Mouse (Mus musculus): ENCODE data around the gene Elp5. TPM values are rescaled to one million over a fixed set of nuclear protein-coding genes. Genes with fewer than 3 reads are reported as not detected.

The Elp5 gene
- polyA plus RNA-seq, 1 experiment from 2014 or later: 162 TPM

- ATAC-seq (ENCODE audit: low FRiP score, low TSS enrichment): no peak
- WGBS: 93% methylated on average over 17 of the region's 17 CpGs
- H3K27me3 ChIP-seq (ENCODE audit: control insufficient read depth, insufficient read depth, low read length): peaks cover 28% of the 10 kb centered on the region
Observed at GRCm38 (mm10) chr11:69939731-69940130, 42.6 kb downstream of the Elp5 start.

GRCm38 (mm10) chr11:69939181-69939580 lies 43.1 kb downstream of the Elp5 start:
- no peak for ATAC-seq (ENCODE audit: low FRiP score, low TSS enrichment)
- peaks cover 28% of the 10 kb centered on the region for H3K27me3 ChIP-seq (ENCODE audit: control insufficient read depth, insufficient read depth, low read length)

More at GRCm38 (mm10) chr11:69939731-69940130, 42.6 kb downstream of the Elp5 start:
- Histone ChIP-seq H3K4me3 (replicated peaks; ENCODE audit: low read depth, low read length) (no peak overlapping the region), H3K4me2 (ENCODE audit: low read length) (no peak overlapping the region), H3K27ac (replicated peaks; ENCODE audit: low read depth, low read length) (no peak overlapping the region), H3K9me3 (ENCODE audit: control insufficient read depth, low read length) (no peaks in the 10 kb centered on the region), H3K36me3 (ENCODE audit: control insufficient read depth, insufficient read depth, low read length) (no peaks in the 10 kb centered on the region), H3K4me1 (ENCODE audit: control insufficient read depth, insufficient read depth, low read length) (peaks cover 6% of the 10 kb centered on the region; the same call in 1 of the 2 replicates), H3K9ac (replicated peaks; ENCODE audit: low read length) (no peak overlapping the region)
- no peak for DNase-seq

GRCm38 (mm10) chr11:69938401-69938979 lies 43.8 kb downstream of the Elp5 start:
- WGBS: 26% methylated on average over 9 of the region's 9 CpGs
- H3K4me1 ChIP-seq (ENCODE audit: control insufficient read depth, insufficient read depth, low read length): peaks cover 6% of the 10 kb centered on the region; the same call in 1 of the 2 replicates
- no peak overlapping the region for H3K4me3 ChIP-seq (replicated peaks; ENCODE audit: low read depth, low read length)
- H3K27ac ChIP-seq (replicated peaks; ENCODE audit: low read depth, low read length): no peak overlapping the region
- no peak overlapping the region for H3K9ac ChIP-seq (replicated peaks; ENCODE audit: low read length)
- H3K9me3 ChIP-seq (ENCODE audit: control insufficient read depth, low read length): no peaks in the 10 kb centered on the region
- no peak overlapping the region for H3K4me2 ChIP-seq (ENCODE audit: low read length)
- ATAC-seq (ENCODE audit: low FRiP score, low TSS enrichment) (no peak), DNase-seq (no peak)
- peaks cover 28% of the 10 kb centered on the region for H3K27me3 ChIP-seq (ENCODE audit: control insufficient read depth, insufficient read depth, low read length)
- H3K36me3 ChIP-seq (ENCODE audit: control insufficient read depth, insufficient read depth, low read length): no peaks in the 10 kb centered on the region

More at GRCm38 (mm10) chr11:69939181-69939580, 43.1 kb downstream of the Elp5 start:
- Histone ChIP-seq H3K9me3 (ENCODE audit: control insufficient read depth, low read length) (no peaks in the 10 kb centered on the region), H3K27ac (replicated peaks; ENCODE audit: low read depth, low read length) (no peak overlapping the region), H3K4me1 (ENCODE audit: control insufficient read depth, insufficient read depth, low read length) (peaks cover 6% of the 10 kb centered on the region; the same call in 1 of the 2 replicates), H3K36me3 (ENCODE audit: control insufficient read depth, insufficient read depth, low read length) (no peaks in the 10 kb centered on the region), H3K4me3 (replicated peaks; ENCODE audit: low read depth, low read length) (no peak overlapping the region), H3K4me2 (ENCODE audit: low read length) (no peak overlapping the region), H3K9ac (replicated peaks; ENCODE audit: low read length) (no peak overlapping the region)
- DNase-seq: no peak
- WGBS: 75% methylated on average over 5 of the region's 5 CpGs

- H3K4me2 ChIP-seq (ENCODE audit: low read length): no peak overlapping the region
- ATAC-seq (ENCODE audit: low FRiP score, low TSS enrichment): no peak
- no peaks in the 10 kb centered on the region for H3K36me3 ChIP-seq (ENCODE audit: control insufficient read depth, insufficient read depth, low read length)
- no peak overlapping the region for H3K4me3 ChIP-seq (replicated peaks; ENCODE audit: low read depth, low read length)
- no peak overlapping the region for H3K9ac ChIP-seq (replicated peaks; ENCODE audit: low read length)
- no peaks in the 10 kb centered on the region for H3K9me3 ChIP-seq (ENCODE audit: control insufficient read depth, low read length)
- 69% methylated on average over 5 of the region's 5 CpGs for WGBS
- no peak overlapping the region for H3K27ac ChIP-seq (replicated peaks; ENCODE audit: low read depth, low read length)
- peaks cover 6% of the 10 kb centered on the region; the same call in 1 of the 2 replicates for H3K4me1 ChIP-seq (ENCODE audit: control insufficient read depth, insufficient read depth, low read length)
- peaks cover 28% of the 10 kb centered on the region for H3K27me3 ChIP-seq (ENCODE audit: control insufficient read depth, insufficient read depth, low read length)
- no peak for DNase-seq
Observed at GRCm38 (mm10) chr11:69937834-69938233, 44.5 kb downstream of the Elp5 start.

- no peaks in the 10 kb centered on the region for H3K36me3 ChIP-seq (ENCODE audit: control insufficient read depth, insufficient read depth, low read length)
- no peaks in the 10 kb centered on the region for H3K9me3 ChIP-seq (ENCODE audit: control insufficient read depth, low read length)
- H3K9ac ChIP-seq (replicated peaks; ENCODE audit: low read length): no peak overlapping the region
- H3K27ac ChIP-seq (replicated peaks; ENCODE audit: low read depth, low read length): no peak overlapping the region
- H3K4me2 ChIP-seq (ENCODE audit: low read length): no peak overlapping the region
- H3K4me1 ChIP-seq (ENCODE audit: control insufficient read depth, insufficient read depth, low read length): peaks cover 6% of the 10 kb centered on the region; the same call in 1 of the 2 replicates
- no peak for ATAC-seq (ENCODE audit: low FRiP score, low TSS enrichment)
- 40% methylated on average over 4 of the region's 4 CpGs for WGBS
- peaks cover 28% of the 10 kb centered on the region for H3K27me3 ChIP-seq (ENCODE audit: control insufficient read depth, insufficient read depth, low read length)
- no peak for DNase-seq
- no peak overlapping the region for H3K4me3 ChIP-seq (replicated peaks; ENCODE audit: low read depth, low read length)
Observed at GRCm38 (mm10) chr11:69937385-69937784, 44.9 kb downstream of the Elp5 start.

GRCm38 (mm10) chr11:69936714-69937347 lies 45.5 kb downstream of the Elp5 start:
- Histone ChIP-seq H3K27me3 (ENCODE audit: control insufficient read depth, insufficient read depth, low read length) (peaks cover 28% of the 10 kb centered on the region), H3K9ac (replicated peaks; ENCODE audit: low read length) (no peak overlapping the region)

GRCm38 (mm10) chr11:69936156-69936555 lies 46.2 kb downstream of the Elp5 start:
- Histone ChIP-seq H3K27ac (replicated peaks; ENCODE audit: low read depth, low read length) (no peak overlapping the region), H3K4me3 (replicated peaks; ENCODE audit: low read depth, low read length) (peak overlapping the region; percentile 59), H3K4me2 (ENCODE audit: low read length) (peak overlapping the region; percentile 100), H3K9me3 (ENCODE audit: control insufficient read depth, low read length) (no peaks in the 10 kb centered on the region), H3K36me3 (ENCODE audit: control insufficient read depth, insufficient read depth, low read length) (no peaks in the 10 kb centered on the region), H3K27me3 (ENCODE audit: control insufficient read depth, insufficient read depth, low read length) (peaks cover 28% of the 10 kb centered on the region), H3K4me1 (ENCODE audit: control insufficient read depth, insufficient read depth, low read length) (peaks cover 6% of the 10 kb centered on the region; the same call in 1 of the 2 replicates), H3K9ac (replicated peaks; ENCODE audit: low read length) (peak overlapping the region; percentile 59)
- ATAC-seq (ENCODE audit: low FRiP score, low TSS enrichment): 0 out of 2 replicates have a peak, but pooled peaks have one; percentile 22
- no peak for DNase-seq
- 2% methylated on average over 25 of the region's 30 CpGs for WGBS

More at GRCm38 (mm10) chr11:69936714-69937347, 45.5 kb downstream of the Elp5 start:
- DNase-seq (no peak), ATAC-seq (ENCODE audit: low FRiP score, low TSS enrichment) (no peak)
- 40% methylated on average over 9 of the region's 9 CpGs for WGBS
- peak overlapping the region; percentile 59 for H3K4me3 ChIP-seq (replicated peaks; ENCODE audit: low read depth, low read length)
- peaks cover 6% of the 10 kb centered on the region; the same call in 1 of the 2 replicates for H3K4me1 ChIP-seq (ENCODE audit: control insufficient read depth, insufficient read depth, low read length)
- no peaks in the 10 kb centered on the region for H3K9me3 ChIP-seq (ENCODE audit: control insufficient read depth, low read length)
- H3K4me2 ChIP-seq (ENCODE audit: low read length): peak overlapping the region; percentile 100
- H3K36me3 ChIP-seq (ENCODE audit: control insufficient read depth, insufficient read depth, low read length): no peaks in the 10 kb centered on the region
- no peak overlapping the region for H3K27ac ChIP-seq (replicated peaks; ENCODE audit: low read depth, low read length)

DNA sequence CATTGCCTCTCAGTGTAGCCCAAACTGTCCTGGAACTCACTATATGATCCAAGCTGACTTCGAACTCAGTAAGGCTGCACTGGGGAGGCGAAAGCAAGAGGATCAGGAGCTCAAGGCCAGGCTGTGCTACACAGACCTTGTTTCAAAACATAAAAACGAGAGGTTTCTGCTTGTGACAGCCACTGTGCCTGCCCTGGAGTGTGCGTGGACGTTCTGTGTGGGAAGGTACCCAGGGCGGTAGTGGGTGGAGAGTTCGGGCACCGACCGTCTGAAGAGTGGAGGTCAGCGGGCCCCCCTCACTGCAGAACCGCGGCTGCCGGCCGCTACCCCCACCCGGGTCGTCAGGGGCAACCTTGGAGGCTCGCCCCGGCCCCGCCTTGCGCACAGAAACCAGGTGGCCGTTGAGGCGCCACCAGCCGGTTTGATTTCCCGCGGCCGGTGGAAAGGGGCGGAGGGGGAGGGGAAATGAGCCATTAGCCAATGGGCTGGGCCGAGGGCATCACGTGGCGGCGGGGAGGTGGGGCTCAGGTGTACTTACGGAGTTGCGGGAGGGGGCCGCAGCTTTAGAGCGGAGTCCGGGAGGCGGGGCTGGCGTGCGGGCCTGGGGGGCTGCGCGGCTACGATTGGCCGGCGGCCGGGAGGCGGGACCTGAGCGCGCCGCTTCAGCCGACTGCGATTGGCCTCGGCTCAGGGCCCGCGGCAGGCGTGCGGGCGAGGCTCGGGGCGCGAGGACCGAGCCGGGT lies 47.0 kb downstream of the Elp5 start, which contains the start of gene Ybx2:
Ybx2 (plus strand) TSS at position 660 of the 743 bp plus-strand sequence.
- Histone ChIP-seq H3K4me2 (ENCODE audit: low read length) (peak within 1 kb of the TSS; percentile 100), H3K9ac (replicated peaks; ENCODE audit: low read length) (peak within 1 kb of the TSS; percentile 59), H3K4me1 (ENCODE audit: control insufficient read depth, insufficient read depth, low read length) (peaks cover 6% of the 10 kb centered on the region; the same call in 1 of the 2 replicates), H3K4me3 (replicated peaks; ENCODE audit: low read depth, low read length) (peak within 1 kb of the TSS; percentile 59), H3K36me3 (ENCODE audit: control insufficient read depth, insufficient read depth, low read length) (no peaks in the 10 kb centered on the region), H3K27me3 (ENCODE audit: control insufficient read depth, insufficient read depth, low read length) (peaks cover 28% of the 10 kb centered on the region), H3K27ac (replicated peaks; ENCODE audit: low read depth, low read length) (no peak within 1 kb of the TSS), H3K9me3 (ENCODE audit: control insufficient read depth, low read length) (no peaks in the 10 kb centered on the region)
- ATAC-seq (ENCODE audit: low FRiP score, low TSS enrichment): peak; percentile 93
- DNase-seq: peak; percentile 97
- WGBS: 1% methylated on average over 58 of the region's 62 CpGs
